Mouse (Mus musculus): ENCODE results near the gene Hoxa1. TPM values are rescaled to one million over a fixed set of nuclear protein-coding genes. Genes with fewer than 3 reads are reported as not detected.

Hoxa1 gene
- 0.12 and 0.21 TPM in 2 replicates for polyA plus RNA-seq (2012; rRNA removed)

DNA sequence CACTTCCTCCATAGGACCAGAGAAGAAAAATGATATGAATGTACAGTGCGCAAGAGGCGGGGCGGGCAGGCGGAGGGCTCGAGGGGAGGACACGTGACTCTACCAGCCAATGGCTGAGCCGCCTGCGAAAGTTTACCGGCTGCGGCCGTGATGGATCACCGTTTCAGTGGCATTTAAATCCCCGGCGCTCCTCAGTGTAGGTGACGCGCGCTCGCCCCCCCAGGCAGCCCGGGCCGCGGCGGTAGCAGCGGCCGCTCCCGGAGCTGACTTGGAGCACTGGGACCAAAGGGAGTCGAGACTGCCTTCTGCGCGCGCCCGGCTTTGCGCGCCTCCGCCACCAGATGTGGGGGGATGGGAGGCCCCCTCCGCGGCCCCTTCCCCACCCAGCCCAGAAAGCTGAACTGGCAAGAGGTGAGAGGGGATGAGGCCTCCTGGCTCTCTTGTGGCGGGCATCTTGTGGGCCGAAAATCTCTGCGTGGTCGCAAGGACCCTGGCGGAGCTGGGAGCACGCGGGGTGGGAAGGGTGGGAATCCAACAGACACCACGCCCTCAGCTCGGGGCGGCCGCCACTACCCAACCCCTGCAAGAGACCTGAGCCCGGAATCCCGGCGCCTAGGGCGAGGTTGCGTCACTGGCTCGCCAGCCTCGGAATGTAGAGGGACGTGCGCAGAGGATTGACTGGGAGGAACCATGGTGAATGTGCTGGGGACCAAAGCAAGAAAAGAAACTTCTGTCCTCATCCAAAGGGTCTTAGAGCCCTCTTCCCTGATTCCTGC lies at the start of gene Hoxa1:
TSS of gene Hoxa1 (minus strand) at position 42 of the 776 bp plus-strand sequence.
- H3K36me3 ChIP-seq (ENCODE audit: control insufficient read depth, insufficient read depth, low read length), result no peaks in the 10 kb centered on the region
- DNase-seq (ENCODE audit: low read depth in 1 of 2, low spot score in 2 of 2), result peak; percentile 9 to 48
- peak within 1 kb of the TSS; percentile 58 for H3K4me3 ChIP-seq (ENCODE audit: extremely low read depth, insufficient read depth, insufficient read length)
- under 1% methylated on average over 54 of the region's 55 CpGs for WGBS
- H3K27me3 ChIP-seq (ENCODE audit: control insufficient read depth, insufficient read depth, low read length), result peaks cover 22% of the 10 kb centered on the region
- no peak within 1 kb of the TSS for H3K27ac ChIP-seq (ENCODE audit: insufficient read depth, low read length)
- TF ChIP-seq POLR2A (IDR thresholded peaks at IDR 0.05; ENCODE audit: low read depth, low read length), result no peak
- no peak for TF ChIP-seq CTCF (IDR thresholded peaks at IDR 0.05; ENCODE audit: extremely low read depth, insufficient read depth, insufficient read length, insufficient replicate concordance)
- H3K4me1 ChIP-seq (ENCODE audit: control insufficient read depth, insufficient read depth, insufficient read length), result peaks cover 5% of the 10 kb centered on the region

- H3K36me3 ChIP-seq (ENCODE audit: control insufficient read depth, insufficient read depth, low read length), result no peaks in the 10 kb centered on the region
- no peak overlapping the region for H3K27ac ChIP-seq (ENCODE audit: insufficient read depth, low read length)
- peaks cover 2% of the 10 kb centered on the region; the same call in 1 of the 2 replicates for H3K4me1 ChIP-seq (ENCODE audit: control insufficient read depth, insufficient read depth, insufficient read length)
- no peak for DNase-seq (ENCODE audit: low read depth in 1 of 2, low spot score in 2 of 2)
- no peak for TF ChIP-seq CTCF (IDR thresholded peaks at IDR 0.05; ENCODE audit: extremely low read depth, insufficient read depth, insufficient read length, insufficient replicate concordance)
- TF ChIP-seq POLR2A (IDR thresholded peaks at IDR 0.05; ENCODE audit: low read depth, low read length), result no peak
- H3K27me3 ChIP-seq (ENCODE audit: control insufficient read depth, insufficient read depth, low read length), result peaks cover 10% of the 10 kb centered on the region
- no peak overlapping the region for H3K4me3 ChIP-seq (ENCODE audit: extremely low read depth, insufficient read depth, insufficient read length)
Measured at GRCm38 (mm10) chr6:52207684-52207976, 49.5 kb upstream of the Hoxa1 start.

- peaks cover 2% of the 10 kb centered on the region; the same call in 1 of the 2 replicates for H3K4me1 ChIP-seq (ENCODE audit: control insufficient read depth, insufficient read depth, insufficient read length)
- no peak for DNase-seq (ENCODE audit: low read depth in 1 of 2, low spot score in 2 of 2)
- no peak overlapping the region for H3K4me3 ChIP-seq (ENCODE audit: extremely low read depth, insufficient read depth, insufficient read length)
- peaks cover 8% of the 10 kb centered on the region for H3K27me3 ChIP-seq (ENCODE audit: control insufficient read depth, insufficient read depth, low read length)
- no peak overlapping the region for H3K27ac ChIP-seq (ENCODE audit: insufficient read depth, low read length)
- TF ChIP-seq POLR2A (IDR thresholded peaks at IDR 0.05; ENCODE audit: low read depth, low read length), result no peak
- TF ChIP-seq CTCF (IDR thresholded peaks at IDR 0.05; ENCODE audit: extremely low read depth, insufficient read depth, insufficient read length, insufficient replicate concordance), result no peak
- 72% methylated on average over 4 of the region's 4 CpGs for WGBS
- H3K36me3 ChIP-seq (ENCODE audit: control insufficient read depth, insufficient read depth, low read length), result no peaks in the 10 kb centered on the region
Measured at GRCm38 (mm10) chr6:52206882-52207683, 49.0 kb upstream of the Hoxa1 start.

DNA sequence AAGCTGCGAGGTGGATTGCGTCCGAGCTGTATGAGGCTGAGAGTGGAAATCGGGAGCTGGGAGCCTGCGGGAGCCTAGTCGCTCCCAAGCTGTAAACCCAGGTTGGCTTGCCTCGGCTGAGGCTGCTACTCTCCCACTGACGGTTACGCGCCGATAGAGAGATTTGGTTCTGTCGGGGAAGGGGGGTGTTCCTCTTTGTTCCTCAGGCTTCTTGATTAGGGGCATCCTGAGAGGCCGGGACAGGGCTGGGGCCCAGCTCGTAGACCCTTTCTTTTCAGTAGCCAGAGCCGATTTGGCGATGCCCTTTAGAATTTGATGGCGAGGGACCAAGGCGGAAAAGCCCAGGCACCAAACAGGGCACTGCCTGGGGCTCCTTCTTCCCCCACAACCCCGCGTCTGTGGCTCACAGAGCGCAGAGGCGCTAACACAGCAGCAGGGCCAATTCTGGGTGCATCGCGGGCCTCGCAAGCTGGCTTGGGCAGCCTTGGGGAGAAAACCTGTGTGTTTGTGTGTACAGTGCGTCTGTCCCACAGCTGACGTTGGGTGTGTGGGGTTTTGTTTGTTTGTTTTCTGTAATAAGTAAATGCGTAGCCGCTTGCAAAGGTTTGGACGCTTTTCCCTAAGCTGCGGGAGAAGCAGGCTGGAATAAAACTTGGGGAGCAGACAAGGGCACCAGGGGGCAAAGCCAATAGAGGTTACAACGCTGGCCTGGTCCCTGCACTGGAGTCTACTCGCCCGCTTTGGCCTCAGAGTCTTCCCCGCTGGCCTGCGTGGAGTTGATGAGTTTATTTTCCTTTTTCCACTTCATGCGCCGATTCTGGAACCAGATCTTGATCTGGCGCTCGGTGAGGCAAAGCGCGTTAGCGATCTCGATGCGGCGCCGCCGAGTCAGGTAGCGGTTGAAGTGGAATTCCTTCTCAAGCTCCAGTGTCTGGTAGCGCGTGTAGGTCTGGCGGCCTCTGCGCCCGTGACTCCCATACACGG lies 47.8 kb upstream of the Hoxa1 start:
- no peak for DNase-seq (ENCODE audit: low read depth in 1 of 2, low spot score in 2 of 2)
- Histone ChIP-seq H3K36me3 (ENCODE audit: control insufficient read depth, insufficient read depth, low read length) (no peaks in the 10 kb centered on the region), H3K27ac (ENCODE audit: insufficient read depth, low read length) (no peak overlapping the region), H3K4me3 (ENCODE audit: extremely low read depth, insufficient read depth, insufficient read length) (no peak overlapping the region), H3K27me3 (ENCODE audit: control insufficient read depth, insufficient read depth, low read length) (peaks cover 8% of the 10 kb centered on the region), H3K4me1 (ENCODE audit: control insufficient read depth, insufficient read depth, insufficient read length) (0 out of 2 replicates have a peak, but pooled peaks cover 2% of the 10 kb centered on the region)
- no peak for TF ChIP-seq CTCF (IDR thresholded peaks at IDR 0.05; ENCODE audit: extremely low read depth, insufficient read depth, insufficient read length, insufficient replicate concordance)
- no peak for TF ChIP-seq POLR2A (IDR thresholded peaks at IDR 0.05; ENCODE audit: low read depth, low read length)
- WGBS, result 89% methylated on average over 55 of the region's 55 CpGs

- H3K27ac ChIP-seq (ENCODE audit: insufficient read depth, low read length), result no peak overlapping the region
- H3K4me3 ChIP-seq (ENCODE audit: extremely low read depth, insufficient read depth, insufficient read length), result no peak overlapping the region
- DNase-seq (ENCODE audit: low read depth in 1 of 2, low spot score in 2 of 2), result no peak
- 0 out of 2 replicates have a peak, but pooled peaks cover 2% of the 10 kb centered on the region for H3K4me1 ChIP-seq (ENCODE audit: control insufficient read depth, insufficient read depth, insufficient read length)
- H3K27me3 ChIP-seq (ENCODE audit: control insufficient read depth, insufficient read depth, low read length), result peaks cover 8% of the 10 kb centered on the region
- 86% methylated on average over 14 of the region's 14 CpGs for WGBS
- TF ChIP-seq CTCF (IDR thresholded peaks at IDR 0.05; ENCODE audit: extremely low read depth, insufficient read depth, insufficient read length, insufficient replicate concordance), result no peak
- no peak for TF ChIP-seq POLR2A (IDR thresholded peaks at IDR 0.05; ENCODE audit: low read depth, low read length)
- H3K36me3 ChIP-seq (ENCODE audit: control insufficient read depth, insufficient read depth, low read length), result no peaks in the 10 kb centered on the region
Measured at GRCm38 (mm10) chr6:52205221-52205620, 47.1 kb upstream of the Hoxa1 start.

DNA sequence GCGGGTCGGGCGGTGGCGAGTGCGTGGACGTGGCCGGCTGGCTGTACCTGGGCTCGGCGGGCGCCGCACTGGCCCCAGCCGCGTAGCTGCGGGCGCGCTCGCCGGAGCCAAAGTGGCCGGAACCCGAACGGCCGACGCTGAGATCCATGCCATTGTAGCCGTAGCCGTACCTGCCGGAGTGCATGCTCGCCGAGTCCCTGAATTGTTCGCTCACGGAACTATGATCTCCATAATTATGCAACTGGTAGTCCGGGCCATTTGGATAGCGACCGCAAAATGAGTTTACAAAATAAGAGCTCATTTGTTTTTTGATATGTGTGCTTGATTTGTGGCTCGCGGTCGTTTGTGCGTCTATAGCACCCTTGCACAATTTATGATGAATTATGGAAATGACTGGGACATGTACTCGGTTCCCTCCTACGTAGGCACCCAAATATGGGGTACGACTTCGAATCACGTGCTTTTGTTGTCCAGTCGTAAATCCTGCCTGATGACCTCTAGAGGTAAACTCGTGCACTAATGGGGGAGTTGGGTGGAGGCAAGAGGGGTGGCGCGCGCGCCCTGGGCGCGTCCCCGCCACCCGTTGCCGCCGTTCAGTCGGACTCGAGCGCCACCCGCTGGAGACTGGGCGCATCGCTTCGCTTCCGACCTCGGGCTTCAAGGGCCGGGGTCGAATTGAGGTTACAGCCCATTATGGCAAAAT lies 46.1 kb upstream of the Hoxa1 start, which contains the start of gene Hoxa5:
TSS of gene Hoxa5 (minus strand) at position 538 of the 703 bp plus-strand sequence.
- no peak for DNase-seq (ENCODE audit: low read depth in 1 of 2, low spot score in 2 of 2)
- Histone ChIP-seq H3K27me3 (ENCODE audit: control insufficient read depth, insufficient read depth, low read length) (peaks cover 4% of the 10 kb centered on the region), H3K36me3 (ENCODE audit: control insufficient read depth, insufficient read depth, low read length) (no peaks in the 10 kb centered on the region), H3K27ac (ENCODE audit: insufficient read depth, low read length) (peak within 1 kb of the TSS; percentile 22; the same call in 1 of the 2 replicates), H3K4me1 (ENCODE audit: control insufficient read depth, insufficient read depth, insufficient read length) (0 out of 2 replicates have a peak, but pooled peaks cover 2% of the 10 kb centered on the region), H3K4me3 (ENCODE audit: extremely low read depth, insufficient read depth, insufficient read length) (peak within 1 kb of the TSS; percentile 38)
- 80% methylated on average over 65 of the region's 65 CpGs for WGBS
- 0 out of 2 replicates have a peak, but pooled peaks have one; percentile 7 for TF ChIP-seq CTCF (IDR thresholded peaks at IDR 0.05; ENCODE audit: extremely low read depth, insufficient read depth, insufficient read length, insufficient replicate concordance)
- no peak for TF ChIP-seq POLR2A (IDR thresholded peaks at IDR 0.05; ENCODE audit: low read depth, low read length)

Measured in spleen, adult 2 months (tissue).